Mouse (Mus musculus) left cerebral cortex, adult 18-20 months (tissue): ENCODE data around the gene Arap1. TPM values are rescaled to one million over a fixed set of nuclear protein-coding genes. Genes with fewer than 3 reads are reported as not detected.

Source experiments
- DNase-seq, 2 experiments: peaks; one replicate each; pipeline ENCODE4 v3.0.0; 2021 to 2022; ENCODE audit warnings: low spot score in 2 of 2, mixed read lengths in 1 of 2
- long read RNA-seq, 2 experiments: library from polyadenylated mRNA; stranded (forward); transcript quantifications; one replicate each; pipeline ENCODE4 v2.0.0; 2021
- total RNA-seq, 2 experiments: library from RNA; stranded (reverse); gene quantifications; 2 replicates each; pipeline ENCODE4 v1.2.3; 2021

The Arap1 gene
- total RNA-seq: 10 to 100 TPM; 15.6 to 24.1 TPM
- long read RNA-seq, experiment 1, full-length matches to known transcripts: 6 of 18 reads
- long read RNA-seq, experiment 1, partial matches to known transcripts: 5 of 18 reads
- long read RNA-seq, experiment 1, other reads (novel, unspliced or antisense): 7 of 18 reads
- long read RNA-seq, experiment 2, partial matches to known transcripts: 9 of 12 reads
- long read RNA-seq, experiment 2, other reads (novel, unspliced or antisense): 3 of 12 reads

- DNase-seq: peak; percentile 16 to 28
Measured at GRCm38 (mm10) chr7:101347767-101348270, at the start of gene Arap1. Gene Arap1, plus strand, starts transcription at chr7:101348067.

- DNase-seq: no peak
Measured at GRCm38 (mm10) chr7:101298375-101298774, 49.5 kb upstream of the Arap1 start.

- DNase-seq: peak; percentile 25 to 36
Measured at GRCm38 (mm10) chr7:101301361-101301880, 46.4 kb upstream of the Arap1 start.

- peak; percentile 89 to 90 for DNase-seq
Measured at GRCm38 (mm10) chr7:101301881-101302456, 45.9 kb upstream of the Arap1 start, which contains the start of gene Atg16l2. Gene Atg16l2, minus strand, starts transcription at chr7:101302251.

- no peak for DNase-seq
Measured at GRCm38 (mm10) chr7:101302691-101303090, 45.2 kb upstream of the Arap1 start.

- no peak for DNase-seq
Measured at GRCm38 (mm10) chr7:101306841-101307240, 41.0 kb upstream of the Arap1 start.

GRCm38 (mm10) chr7:101309985-101310326 lies 37.9 kb upstream of the Arap1 start:
- no peak for DNase-seq

- peak; percentile 97 to 98 for DNase-seq
Measured at GRCm38 (mm10) chr7:101310327-101311028, 37.4 kb upstream of the Arap1 start.

- DNase-seq: no peak
Measured at GRCm38 (mm10) chr7:101311061-101311460, 36.8 kb upstream of the Arap1 start.

GRCm38 (mm10) chr7:101313033-101313432 lies 34.8 kb upstream of the Arap1 start:
- no peak for DNase-seq

GRCm38 (mm10) chr7:101314396-101314795 lies 33.5 kb upstream of the Arap1 start:
- DNase-seq: peak; percentile 51 to 75

GRCm38 (mm10) chr7:101315699-101316098 lies 32.2 kb upstream of the Arap1 start:
- DNase-seq: no peak

- no peak for DNase-seq
Measured at GRCm38 (mm10) chr7:101316591-101317001, 31.3 kb upstream of the Arap1 start.

- DNase-seq: no peak
Measured at GRCm38 (mm10) chr7:101317014-101317413, 30.9 kb upstream of the Arap1 start, which contains the start of gene Stard10. Gene Stard10, plus strand, starts transcription at chr7:101317086.

- DNase-seq: no peak
Measured at GRCm38 (mm10) chr7:101318848-101319247, 29.0 kb upstream of the Arap1 start.

GRCm38 (mm10) chr7:101319796-101320195 lies 28.1 kb upstream of the Arap1 start:
- no peak for DNase-seq

- DNase-seq: peak in 1 of 2 experiments; percentile 53
Measured at GRCm38 (mm10) chr7:101320399-101321217, 27.3 kb upstream of the Arap1 start.

GRCm38 (mm10) chr7:101321218-101321827 lies 26.5 kb upstream of the Arap1 start:
- DNase-seq: peak in 1 of 2 experiments; percentile 30

- no peak for DNase-seq
Measured at GRCm38 (mm10) chr7:101323141-101323594, 24.7 kb upstream of the Arap1 start.
